Mouse (Mus musculus) CH12.LX (cell line): ENCODE data around the gene Atp23.

Experiments used
- KAT2A ChIP-seq: IDR thresholded peaks from 2 replicates; pipeline ENCODE4 v1.6.1; 2012; ENCODE audit warnings: low read length, improper control_type of control experiment, inconsistent platforms; ENCODE audit not compliant: insufficient replicate concordance
- POLR2A ChIP-seq: IDR thresholded peaks from 2 replicates; pipeline ENCODE4 v1.6.1; 2011; ENCODE audit warnings: low read depth, mild to moderate bottlenecking, improper control_type of control experiment, low read length

- TF ChIP-seq KAT2A (no peak), POLR2A (no peak)
These were observed 31.5 kb downstream of the Atp23 start for GRCm38 (mm10) chr10:126869372-126870318.
